Mouse (Mus musculus) cortical plate, adult 2 months (tissue): ENCODE measurements around the gene Opn1sw.

ENCODE experiments used
- CTCF ChIP-seq: fragments of 200-500 bp; IDR thresholded peaks from 2 replicates; pipeline ENCODE4 v1.5.1; 2011; ENCODE audit warnings: mild to moderate bottlenecking, control low read depth, low read length; ENCODE audit not compliant: insufficient read depth; ENCODE audit errors: extremely low read depth
- POLR2A ChIP-seq: fragments of 200-500 bp; IDR thresholded peaks from 2 replicates; pipeline ENCODE4 v1.6.1; 2011; ENCODE audit warnings: mild to moderate bottlenecking, low read length, control low read depth; ENCODE audit not compliant: insufficient read depth; ENCODE audit errors: extremely low read depth

GRCm38 (mm10) chr6:29382442-29382841 lies 5.8 kb downstream of the Opn1sw start:
- TF ChIP-seq POLR2A, result no peak
- TF ChIP-seq CTCF, result no peak
